Mouse (Mus musculus) megakaryocyte, embryonic 14.5 days (primary cell): ENCODE measurements at regions not wholly inside any gene's neighbourhood (a gene's known extent, or its start where the extent isn't known, plus 50 kb on each side); places are given as distances from the start of the nearest gene placed in this dataset.

Experiments
- FLI1 ChIP-seq: IDR thresholded peaks from 2 replicates; pipeline ENCODE4 v1.6.1; 2012; ENCODE audit warnings: low read length, inconsistent platforms, mixed read lengths
- GATA1 ChIP-seq: IDR thresholded peaks from 3 replicates; pipeline ENCODE4 v1.6.1; 2012; ENCODE audit warnings: mixed read lengths, low read length, inconsistent platforms, borderline replicate concordance

DNA sequence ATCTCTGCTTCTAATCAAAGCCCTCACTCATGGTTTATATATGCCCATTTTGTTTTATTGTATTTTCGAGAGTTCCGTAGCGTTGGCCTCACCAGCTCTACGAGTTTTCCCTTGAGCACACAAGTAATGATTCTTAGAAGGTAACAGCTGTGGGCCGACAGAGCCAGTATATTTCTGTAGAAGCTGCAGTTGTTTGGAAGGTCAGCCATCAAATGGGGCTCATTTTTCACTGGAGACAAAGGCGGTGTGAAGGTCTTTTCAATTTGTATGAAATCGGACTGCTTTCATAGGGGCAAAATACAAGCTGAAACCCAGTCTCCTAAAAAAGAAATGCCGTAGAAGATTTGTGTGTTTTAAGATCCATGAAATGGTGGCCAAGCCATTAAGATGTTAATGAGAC lies 307.9 kb downstream of the Qk start:
- TF ChIP-seq GATA1 (no peak), FLI1 (no peak)
